Mouse (Mus musculus): ENCODE measurements around the gene Lpin2. TPM values are rescaled to one million over a fixed set of nuclear protein-coding genes. Genes with fewer than 3 reads are reported as not detected.

The Lpin2 gene
- polyA plus RNA-seq, 1 experiment from 2014 or later = 39.9 TPM

DNA sequence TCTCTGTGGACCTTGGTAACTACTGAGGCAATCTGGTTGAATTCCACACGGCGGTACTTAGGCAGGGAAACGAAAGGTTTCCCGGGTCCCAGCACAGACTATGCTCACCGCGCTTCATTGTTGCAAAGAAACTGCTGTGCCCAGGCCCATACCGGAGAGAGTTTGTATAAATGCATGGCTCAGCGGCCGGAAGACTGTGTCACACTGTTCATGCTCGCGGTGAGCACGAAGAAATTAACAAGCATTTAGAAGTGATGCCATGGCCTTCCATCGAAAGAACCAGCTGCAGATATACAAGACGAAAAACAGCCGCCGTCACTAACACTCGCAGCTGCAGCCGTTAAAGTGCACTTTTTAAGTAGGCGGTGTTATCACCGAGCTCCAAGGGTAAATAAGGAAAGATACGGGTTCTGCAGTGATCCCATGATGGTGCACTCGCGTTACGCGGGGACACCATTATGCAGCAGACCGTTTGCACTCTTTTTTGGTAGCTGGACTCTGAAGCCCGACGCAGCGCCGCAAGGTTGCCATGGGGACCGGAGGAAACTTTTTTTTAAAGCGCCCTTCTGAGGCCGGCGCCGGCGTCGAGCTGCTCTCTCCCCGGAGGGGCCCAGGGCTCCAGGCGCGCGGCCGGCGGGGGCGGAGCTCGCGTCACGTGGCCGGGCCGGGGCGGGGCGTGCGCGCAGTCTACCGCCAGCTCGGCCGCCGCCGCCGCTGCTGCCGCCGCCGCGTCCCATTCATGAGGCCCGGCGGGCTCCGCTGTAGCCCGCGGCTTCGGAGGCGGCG lies 704 bp downstream of the Lpin2 start:
- peak overlapping the region; percentile 94 for H3K9ac ChIP-seq
- no peaks in the 10 kb centered on the region for H3K36me3 ChIP-seq (ENCODE audit: insufficient read depth)
- DNase-seq = peak; percentile 95
- H3K4me2 ChIP-seq = peak overlapping the region; percentile 74
- no peaks in the 10 kb centered on the region for H3K27me3 ChIP-seq (ENCODE audit: insufficient read depth, low read length)
- H3K27ac ChIP-seq (ENCODE audit: low read depth) = peak overlapping the region; percentile 91
- no peak for TF ChIP-seq CTCF (IDR thresholded peaks at IDR 0.05; ENCODE audit: low read depth)
- peak overlapping the region; percentile 88 for H3K4me3 ChIP-seq (ENCODE audit: low read depth, low read length)
- ATAC-seq (ENCODE audit: insufficient read depth) = peak; percentile 97
- H3K4me1 ChIP-seq (ENCODE audit: insufficient read depth) = 0 out of 2 replicates have a peak, but pooled peaks cover 13% of the 10 kb centered on the region
- under 1% methylated on average over 71 of the region's 71 CpGs for WGBS
- H3K9me3 ChIP-seq (ENCODE audit: low read depth, low read length) = no peaks in the 10 kb centered on the region

DNA sequence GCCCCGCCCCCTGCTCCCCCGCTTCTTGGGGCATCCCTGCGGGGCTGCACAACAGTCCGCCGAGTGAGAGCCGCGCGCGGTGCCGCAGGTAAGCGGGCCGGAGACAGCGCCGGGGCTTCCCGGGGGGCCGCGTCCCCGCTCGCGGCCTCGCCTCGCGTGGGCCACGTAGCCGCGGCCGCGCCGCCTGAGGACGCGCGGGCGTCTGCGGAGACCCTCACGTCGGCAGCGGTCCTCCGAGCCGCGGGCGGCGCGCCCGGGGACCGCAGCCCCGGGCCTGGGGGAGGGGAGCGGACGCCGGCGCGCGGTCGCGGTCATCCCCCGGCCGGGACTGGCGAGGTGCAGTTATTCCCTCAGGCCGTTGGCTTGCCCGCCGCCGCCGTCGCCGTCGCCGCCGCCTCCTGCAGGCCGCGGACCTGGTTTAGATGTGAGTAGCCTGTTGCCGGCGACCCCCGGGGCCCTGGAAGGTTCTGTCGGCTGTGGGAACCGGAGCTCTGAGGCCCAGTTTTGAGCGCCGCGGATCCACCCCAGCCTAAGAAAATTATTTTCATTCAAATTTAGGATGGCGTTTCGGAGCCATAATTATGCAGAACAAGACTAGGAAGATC lies 1.4 kb downstream of the Lpin2 start:
- DNase-seq (peak; percentile 66), ATAC-seq (ENCODE audit: insufficient read depth) (no peak)
- Histone ChIP-seq H3K36me3 (ENCODE audit: insufficient read depth) (no peaks in the 10 kb centered on the region), H3K9ac (peak overlapping the region; percentile 94), H3K27me3 (ENCODE audit: insufficient read depth, low read length) (no peaks in the 10 kb centered on the region), H3K4me2 (peak overlapping the region; percentile 74), H3K27ac (ENCODE audit: low read depth) (peak overlapping the region; percentile 91), H3K9me3 (ENCODE audit: low read depth, low read length) (no peaks in the 10 kb centered on the region), H3K4me3 (ENCODE audit: low read depth, low read length) (peak overlapping the region; percentile 88), H3K4me1 (ENCODE audit: insufficient read depth) (0 out of 2 replicates have a peak, but pooled peaks cover 13% of the 10 kb centered on the region)
- TF ChIP-seq CTCF (IDR thresholded peaks at IDR 0.05; ENCODE audit: low read depth) = no peak
- WGBS = under 1% methylated on average over 79 of the region's 79 CpGs

DNA sequence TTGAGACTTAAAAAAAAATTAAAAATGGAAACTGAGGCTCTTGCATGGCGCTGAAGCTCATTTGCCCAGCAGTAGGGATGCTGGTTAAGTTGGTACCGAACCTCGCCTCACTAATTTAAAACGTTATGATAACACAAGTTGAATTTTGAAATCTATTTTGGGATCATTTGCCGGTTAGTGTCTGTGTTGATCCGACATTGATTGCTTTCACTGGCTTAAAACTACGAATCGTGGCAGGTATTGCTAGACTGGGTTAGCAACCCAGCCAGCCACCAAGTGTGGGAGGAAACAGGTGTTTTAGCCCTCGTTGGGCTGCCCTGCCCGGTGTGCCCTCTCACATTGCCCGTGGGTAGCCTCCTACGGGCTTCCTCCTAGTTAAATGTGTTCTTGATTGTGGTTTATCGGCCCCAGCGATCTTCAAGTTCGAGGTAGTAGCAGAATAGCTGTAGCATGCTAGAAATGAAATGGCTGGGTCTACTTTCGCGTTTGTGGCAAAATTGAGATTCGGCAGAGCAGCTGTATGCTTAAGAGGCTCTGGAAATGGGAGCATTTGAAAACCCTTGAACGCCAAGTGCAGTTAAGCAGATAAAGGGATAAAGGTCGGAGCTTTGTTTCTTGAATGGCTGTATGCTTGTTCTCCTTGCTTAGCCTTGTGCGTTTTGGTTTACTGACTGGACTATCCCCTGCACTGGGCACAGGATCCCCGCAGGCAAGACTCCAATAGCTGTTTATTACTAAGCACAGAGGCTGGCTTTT lies 2.2 kb downstream of the Lpin2 start:
- DNase-seq = peak; percentile 42
- Histone ChIP-seq H3K36me3 (ENCODE audit: insufficient read depth) (no peaks in the 10 kb centered on the region), H3K27me3 (ENCODE audit: insufficient read depth, low read length) (no peaks in the 10 kb centered on the region)

DNA sequence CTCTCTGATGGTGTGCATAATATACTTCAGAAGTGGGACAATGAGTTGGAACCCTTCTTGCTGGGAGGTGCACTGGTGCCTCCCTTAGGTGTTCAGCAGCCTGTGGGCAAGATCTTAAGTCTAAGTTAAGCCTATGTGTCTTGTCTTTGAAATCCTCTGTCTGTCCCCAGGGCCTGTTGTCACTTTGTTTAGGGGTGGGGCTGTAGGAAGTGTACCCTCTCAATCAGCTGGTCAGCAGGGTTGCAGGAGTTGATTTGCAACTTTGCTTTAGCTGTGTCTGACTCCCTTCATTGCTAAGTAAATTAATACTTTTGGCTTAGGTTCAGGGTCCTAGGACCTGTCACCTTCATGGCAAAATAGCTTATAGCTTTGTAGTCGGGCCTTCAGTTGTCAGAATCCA lies 3.0 kb downstream of the Lpin2 start:
- Histone ChIP-seq H3K27ac (ENCODE audit: low read depth) (no peak overlapping the region), H3K4me2 (peak overlapping the region; percentile 74), H3K9me3 (ENCODE audit: low read depth, low read length) (no peaks in the 10 kb centered on the region), H3K9ac (no peak overlapping the region), H3K36me3 (ENCODE audit: insufficient read depth) (no peaks in the 10 kb centered on the region), H3K4me3 (ENCODE audit: low read depth, low read length) (peak overlapping the region; percentile 88), H3K27me3 (ENCODE audit: insufficient read depth, low read length) (no peaks in the 10 kb centered on the region), H3K4me1 (ENCODE audit: insufficient read depth) (0 out of 2 replicates have a peak, but pooled peaks cover 17% of the 10 kb centered on the region)
- TF ChIP-seq CTCF (IDR thresholded peaks at IDR 0.05; ENCODE audit: low read depth) = no peak
- DNase-seq (no peak), ATAC-seq (ENCODE audit: insufficient read depth) (no peak)
- 14% methylated on average over 1 of the region's 1 CpGs for WGBS

More for the DNA sequence above, 2.2 kb downstream of the Lpin2 start:
- Histone ChIP-seq H3K4me2 (peak overlapping the region; percentile 74), H3K4me1 (ENCODE audit: insufficient read depth) (0 out of 2 replicates have a peak, but pooled peaks cover 14% of the 10 kb centered on the region), H3K4me3 (ENCODE audit: low read depth, low read length) (peak overlapping the region; percentile 88), H3K9me3 (ENCODE audit: low read depth, low read length) (no peaks in the 10 kb centered on the region), H3K9ac (peak overlapping the region; percentile 94), H3K27ac (ENCODE audit: low read depth) (peak overlapping the region; percentile 91)
- 11% methylated on average over 22 of the region's 22 CpGs for WGBS
- no peak for TF ChIP-seq CTCF (IDR thresholded peaks at IDR 0.05; ENCODE audit: low read depth)
- no peak for ATAC-seq (ENCODE audit: insufficient read depth)

DNA sequence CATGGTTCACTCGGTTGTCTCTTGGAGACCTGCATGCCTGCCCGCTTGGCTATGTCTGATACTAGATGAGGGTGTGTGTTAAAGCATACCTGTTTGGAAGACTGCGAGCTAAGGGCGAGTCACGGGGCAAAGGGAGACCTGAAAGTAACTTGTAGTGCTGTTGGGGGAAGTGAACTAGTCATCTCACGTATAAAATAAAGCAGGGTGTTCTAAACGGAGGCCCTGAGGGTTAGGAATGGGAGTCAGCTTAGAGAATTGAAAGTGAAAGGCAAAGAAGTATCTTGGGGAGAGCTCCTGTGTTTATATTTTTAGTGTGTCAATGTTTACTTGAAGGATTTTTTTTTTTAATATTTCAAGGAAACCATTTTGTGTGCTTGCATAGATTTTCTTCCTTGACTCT lies 8.2 kb downstream of the Lpin2 start:
- H3K27ac ChIP-seq (ENCODE audit: low read depth) = no peak overlapping the region
- H3K4me1 ChIP-seq (ENCODE audit: insufficient read depth) = peaks cover 16% of the 10 kb centered on the region
- H3K4me3 ChIP-seq (ENCODE audit: low read depth, low read length) = no peak overlapping the region
- H3K9me3 ChIP-seq (ENCODE audit: low read depth, low read length) = peaks cover 2% of the 10 kb centered on the region; the same call in 1 of the 2 replicates
- no peaks in the 10 kb centered on the region for H3K27me3 ChIP-seq (ENCODE audit: insufficient read depth, low read length)
- no peak for TF ChIP-seq CTCF (IDR thresholded peaks at IDR 0.05; ENCODE audit: low read depth)
- H3K36me3 ChIP-seq (ENCODE audit: insufficient read depth) = no peaks in the 10 kb centered on the region
- ATAC-seq (ENCODE audit: insufficient read depth) (no peak), DNase-seq (peak; percentile 4)
- no peak overlapping the region for H3K9ac ChIP-seq
- H3K4me2 ChIP-seq = no peak overlapping the region
- WGBS = 66% methylated on average over 7 of the region's 7 CpGs

DNA sequence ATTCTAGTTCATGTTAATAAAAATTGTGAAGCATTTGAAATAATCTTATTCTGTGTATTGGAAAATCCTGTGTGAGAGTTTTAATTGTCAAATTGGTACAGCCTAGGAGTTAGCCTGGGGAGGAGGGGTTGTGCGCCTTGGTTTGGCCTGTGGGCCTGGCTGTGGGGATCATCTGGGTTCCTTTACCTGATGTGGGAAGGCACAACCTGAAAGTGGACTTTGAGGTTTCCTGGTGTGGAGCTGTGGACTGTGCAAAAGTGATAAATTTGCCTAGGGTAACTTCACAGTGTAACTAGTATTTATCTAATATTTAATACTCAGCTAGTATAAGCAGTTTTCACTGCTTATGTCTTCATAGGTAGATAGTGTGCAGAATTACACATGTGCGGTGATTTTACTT lies 8.7 kb downstream of the Lpin2 start:
- Histone ChIP-seq H3K9ac (no peak overlapping the region), H3K27ac (ENCODE audit: low read depth) (no peak overlapping the region), H3K27me3 (ENCODE audit: insufficient read depth, low read length) (no peaks in the 10 kb centered on the region), H3K4me1 (ENCODE audit: insufficient read depth) (peaks cover 17% of the 10 kb centered on the region), H3K36me3 (ENCODE audit: insufficient read depth) (no peaks in the 10 kb centered on the region), H3K4me3 (ENCODE audit: low read depth, low read length) (no peak overlapping the region), H3K4me2 (no peak overlapping the region), H3K9me3 (ENCODE audit: low read depth, low read length) (peaks cover 2% of the 10 kb centered on the region; the same call in 1 of the 2 replicates)
- ATAC-seq (ENCODE audit: insufficient read depth) (no peak), DNase-seq (no peak)
- 99% methylated on average over 2 of the region's 2 CpGs for WGBS
- TF ChIP-seq CTCF (IDR thresholded peaks at IDR 0.05; ENCODE audit: low read depth) = no peak

Data from lung, embryonic 14.5 days (tissue).